Mouse (Mus musculus) midbrain, postnatal 0 days (tissue): ENCODE data around the gene Rbfox2. TPM values are rescaled to one million over a fixed set of nuclear protein-coding genes. Genes with fewer than 3 reads are reported as not detected.

Experiments
- ATAC-seq: fragments of 200-750 bp; cut with Nextera tagmentation; 2 replicates; pipeline ENCODE4 v1.8.0; 2017; ENCODE audit warnings: moderate number of reproducible peaks, mild to moderate bottlenecking, moderate TSS enrichment, moderate library complexity; ENCODE audit not compliant: low FRiP score
- DNase-seq: peaks from one replicate; pipeline ENCODE4 v3.0.0-alpha.2; 2015; ENCODE audit warnings: low spot score
- H3K27ac ChIP-seq: fragments of 300-500 bp; sonication (generic); 2 replicates; pipeline ENCODE4 v1.5.1; 2014; ENCODE audit warnings: low read depth, mild to moderate bottlenecking, low read length, mixed read lengths
- H3K27me3 ChIP-seq: fragments of 300-500 bp; sonication (generic); 2 replicates; pipeline ENCODE4 v1.6.1; 2014; ENCODE audit warnings: low read length, control low read depth, mixed read lengths; ENCODE audit not compliant: insufficient read depth
- H3K36me3 ChIP-seq: fragments of 300-500 bp; sonication (generic); 2 replicates; pipeline ENCODE4 v1.6.1; 2014; ENCODE audit warnings: low read length, control low read depth, mixed read lengths; ENCODE audit not compliant: insufficient read depth
- H3K4me1 ChIP-seq: fragments of 300-500 bp; sonication (generic); 2 replicates; pipeline ENCODE4 v1.6.1; 2014; ENCODE audit warnings: mild to moderate bottlenecking, control low read depth, antibody characterized with exemption, low read length, mixed read lengths; ENCODE audit not compliant: insufficient read depth
- H3K4me2 ChIP-seq: fragments of 300-500 bp; sonication (generic); 2 replicates; pipeline ENCODE4 v1.6.1; 2014; ENCODE audit warnings: low read depth, mild to moderate bottlenecking, low read length, mixed read lengths; ENCODE audit not compliant: poor library complexity, severe bottlenecking
- H3K4me3 ChIP-seq: fragments of 300-500 bp; sonication (generic); 2 replicates; pipeline ENCODE4 v1.5.1; 2014; ENCODE audit warnings: low read depth, mild to moderate bottlenecking, low read length, moderate library complexity
- H3K9ac ChIP-seq: fragments of 300-500 bp; sonication (generic); replicated peaks from 2 replicates; pipeline ENCODE4 v1.6.1; 2014; ENCODE audit warnings: mild to moderate bottlenecking, low read length, moderate library complexity, mixed read lengths; ENCODE audit not compliant: poor library complexity, severe bottlenecking
- H3K9me3 ChIP-seq: fragments of 300-500 bp; sonication (generic); 2 replicates; pipeline ENCODE4 v1.6.1; 2016; ENCODE audit warnings: low read length, control low read depth
- CTCF ChIP-seq: IDR thresholded peaks from 2 replicates; pipeline ENCODE4 v1.5.1; 2016; ENCODE audit warnings: antibody characterized with exemption, mild to moderate bottlenecking
- WGBS: fragments of 180-500 bp; shearing (Covaris S2); extraction: QIAGEN DNeasy Blood & Tissue Kit; methylation state at CpG from one replicate; pipeline ENCODE4 v1.1.7; 2014; 5-methylcytosine and 5-hydroxymethylcytosine counted together
- polyA plus RNA-seq: library from polyadenylated mRNA; unstranded; fragments of >200 nt; fragmentation: Nextera tagmentation; extraction: Ambion mirVana; gene quantifications from 2 replicates; pipeline ENCODE4 v1.2.1, GENCODE M21; 2015
- total RNA-seq: library from RNA; depleted of rRNA; stranded (reverse); fragments of >200 nt; gene quantifications from 2 replicates; pipeline ENCODE4 v1.2.3, GENCODE M21; 2014

Gene Rbfox2
- total and polyA plus RNA-seq, 2 experiments from 2014 or later = 96.6 to 360 TPM

DNA sequence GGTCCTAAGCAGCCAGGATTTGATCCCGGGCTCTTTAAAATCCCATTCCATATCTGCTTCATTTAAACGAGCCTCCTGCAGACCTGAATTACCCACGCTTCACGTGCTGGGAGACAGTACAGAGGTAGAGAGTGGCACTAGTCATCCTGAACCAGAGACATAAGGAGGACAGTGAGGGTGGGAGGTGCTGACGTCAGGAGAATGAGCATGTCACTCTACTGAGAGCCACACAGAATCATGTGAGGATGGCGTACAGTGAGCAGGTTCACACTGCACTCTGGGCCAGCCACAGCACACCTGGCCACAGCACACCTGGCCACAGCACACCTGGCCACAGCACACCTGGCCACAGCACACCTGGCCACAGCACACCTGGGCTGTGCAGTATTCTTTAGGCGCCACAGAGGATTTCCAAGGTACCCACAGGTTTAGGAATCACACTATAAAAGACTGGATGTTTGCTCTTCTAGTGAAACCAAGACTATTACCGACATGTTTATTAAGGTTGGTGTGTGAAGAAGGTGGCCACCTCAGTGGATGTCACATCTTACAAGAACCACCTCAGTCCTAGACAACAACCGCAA lies 190.6 kb downstream of the Rbfox2 start:
- no peak overlapping the region for H3K4me3 ChIP-seq
- DNase-seq (no peak), ATAC-seq (no peak)
- no peaks in the 10 kb centered on the region for H3K9me3 ChIP-seq
- H3K36me3 ChIP-seq = peaks cover 18% of the 10 kb centered on the region
- no peak overlapping the region for H3K27ac ChIP-seq
- H3K27me3 ChIP-seq = no peaks in the 10 kb centered on the region
- H3K9ac ChIP-seq = no peak overlapping the region
- H3K4me1 ChIP-seq = no peaks in the 10 kb centered on the region
- no peak overlapping the region for H3K4me2 ChIP-seq
- TF ChIP-seq CTCF = no peak
- WGBS = 86% methylated on average over 9 of the region's 9 CpGs

GRCm38 (mm10) chr15:77115456-77115855 lies 191.3 kb downstream of the Rbfox2 start:
- DNase-seq (no peak), ATAC-seq (no peak)
- Histone ChIP-seq H3K27me3 (no peaks in the 10 kb centered on the region), H3K4me2 (no peak overlapping the region), H3K9me3 (no peaks in the 10 kb centered on the region), H3K4me3 (no peak overlapping the region), H3K27ac (no peak overlapping the region; the same call in 1 of the 2 replicates), H3K4me1 (no peaks in the 10 kb centered on the region), H3K9ac (no peak overlapping the region), H3K36me3 (peaks cover 15% of the 10 kb centered on the region; the same call in 1 of the 2 replicates)
- 76% methylated on average over 4 of the region's 4 CpGs for WGBS
- TF ChIP-seq CTCF = no peak

DNA sequence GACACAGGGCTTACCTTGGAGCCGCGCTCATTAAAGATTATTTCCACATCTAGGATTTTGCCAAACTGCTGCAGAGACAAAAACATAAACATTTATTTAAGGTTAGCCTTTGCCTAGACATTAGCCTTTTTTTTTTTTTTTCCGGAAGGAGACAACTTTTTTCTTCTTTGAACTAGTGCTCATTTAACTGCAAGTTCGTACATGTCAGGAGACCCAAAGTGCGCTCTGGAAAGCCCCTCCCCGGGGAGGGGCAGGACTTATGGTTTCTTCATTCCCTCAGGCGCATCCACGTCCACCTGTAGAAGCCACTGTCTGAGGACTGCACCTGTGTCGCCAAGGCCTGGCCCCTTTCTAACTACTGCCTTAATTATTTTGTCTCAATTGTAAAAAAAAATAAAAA lies 193.2 kb downstream of the Rbfox2 start:
- no peak for TF ChIP-seq CTCF
- no peaks in the 10 kb centered on the region for H3K4me1 ChIP-seq
- DNase-seq (no peak), ATAC-seq (no peak)
- no peak overlapping the region for H3K9ac ChIP-seq
- H3K4me2 ChIP-seq = no peak overlapping the region
- H3K36me3 ChIP-seq = peaks cover 18% of the 10 kb centered on the region; the same call in 1 of the 2 replicates
- H3K27ac ChIP-seq = no peak overlapping the region
- H3K4me3 ChIP-seq = no peak overlapping the region
- H3K27me3 ChIP-seq = no peaks in the 10 kb centered on the region
- H3K9me3 ChIP-seq = no peaks in the 10 kb centered on the region
- WGBS = 92% methylated on average over 9 of the region's 9 CpGs

DNA sequence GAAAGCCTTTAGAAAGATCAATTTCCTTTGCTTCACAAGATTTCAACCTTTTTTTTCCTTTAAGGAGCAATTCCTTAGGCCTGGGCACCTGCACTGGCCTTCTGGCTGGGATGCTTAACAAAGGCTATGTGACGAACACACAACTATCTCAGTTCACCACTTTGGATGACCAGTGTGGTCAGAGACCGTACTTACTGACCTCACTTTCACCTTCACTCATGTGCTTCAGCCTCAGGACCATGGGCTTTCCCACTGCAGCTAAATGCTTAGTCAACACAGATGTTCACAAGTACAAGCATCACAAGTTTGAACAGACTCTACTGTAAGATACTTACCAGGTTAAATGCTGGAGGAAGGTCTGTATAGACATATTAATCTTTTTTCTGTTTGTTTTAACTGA lies 194.4 kb downstream of the Rbfox2 start:
- DNase-seq (no peak), ATAC-seq (no peak)
- 84% methylated on average over 2 of the region's 2 CpGs for WGBS
- Histone ChIP-seq H3K9ac (no peak overlapping the region), H3K27ac (no peak overlapping the region), H3K4me1 (no peaks in the 10 kb centered on the region), H3K27me3 (no peaks in the 10 kb centered on the region), H3K4me2 (no peak overlapping the region), H3K9me3 (no peaks in the 10 kb centered on the region), H3K4me3 (no peak overlapping the region), H3K36me3 (peaks cover 22% of the 10 kb centered on the region; the same call in 1 of the 2 replicates)
- TF ChIP-seq CTCF = no peak

DNA sequence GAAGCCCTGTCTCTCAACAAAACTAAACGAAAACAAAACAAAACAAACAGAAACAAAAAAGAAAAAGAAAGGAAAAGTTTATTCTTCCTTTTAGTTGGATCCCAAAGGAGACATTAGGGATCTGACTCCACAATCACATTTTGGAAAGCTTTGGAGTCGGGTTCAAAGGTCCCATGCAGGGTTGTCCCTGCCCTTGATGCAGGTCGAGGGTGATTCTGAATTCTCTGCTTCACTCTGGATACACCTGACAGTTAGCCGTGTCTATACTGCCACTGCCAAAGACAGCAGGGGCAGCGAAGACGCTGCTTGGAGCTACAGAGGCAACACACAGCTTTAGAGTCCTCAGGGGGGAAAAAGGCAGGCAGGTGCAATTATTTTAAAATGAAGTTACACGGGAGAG lies 194.9 kb downstream of the Rbfox2 start:
- TF ChIP-seq CTCF = no peak
- ATAC-seq (no peak), DNase-seq (no peak)
- 83% methylated on average over 7 of the region's 7 CpGs for WGBS
- no peaks in the 10 kb centered on the region for H3K27me3 ChIP-seq
- no peak overlapping the region for H3K4me3 ChIP-seq
- no peaks in the 10 kb centered on the region for H3K4me1 ChIP-seq
- no peak overlapping the region for H3K27ac ChIP-seq
- H3K9me3 ChIP-seq = no peaks in the 10 kb centered on the region
- H3K9ac ChIP-seq = no peak overlapping the region
- no peak overlapping the region for H3K4me2 ChIP-seq
- H3K36me3 ChIP-seq = peaks cover 22% of the 10 kb centered on the region; the same call in 1 of the 2 replicates

DNA sequence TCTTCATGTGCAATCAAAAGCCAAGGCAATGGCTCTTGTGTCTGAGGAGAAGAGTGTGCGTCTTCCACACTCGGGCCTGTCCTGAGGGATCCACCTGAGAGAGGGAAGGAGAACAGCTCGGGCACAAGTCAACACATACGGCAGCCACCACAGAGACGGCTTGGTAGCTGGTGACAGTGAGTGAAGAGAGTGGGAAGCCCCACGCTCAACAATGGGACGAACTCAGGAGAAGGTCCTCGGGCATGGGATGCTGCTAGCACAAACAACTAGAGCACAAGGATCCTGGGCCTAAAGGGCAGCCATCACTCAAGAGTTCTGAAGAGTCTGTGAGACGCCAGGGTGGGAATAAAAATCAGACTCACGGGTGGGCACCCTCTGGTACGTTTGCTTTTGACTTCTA lies 196.4 kb downstream of the Rbfox2 start:
- TF ChIP-seq CTCF = no peak
- Histone ChIP-seq H3K9me3 (no peaks in the 10 kb centered on the region), H3K9ac (no peak overlapping the region), H3K27ac (no peak overlapping the region), H3K4me2 (no peak overlapping the region), H3K4me3 (no peak overlapping the region), H3K4me1 (no peaks in the 10 kb centered on the region), H3K27me3 (no peaks in the 10 kb centered on the region), H3K36me3 (peaks cover 15% of the 10 kb centered on the region; the same call in 1 of the 2 replicates)
- DNase-seq (no peak), ATAC-seq (no peak)
- 83% methylated on average over 11 of the region's 11 CpGs for WGBS
